In the genomic region with DNA sequence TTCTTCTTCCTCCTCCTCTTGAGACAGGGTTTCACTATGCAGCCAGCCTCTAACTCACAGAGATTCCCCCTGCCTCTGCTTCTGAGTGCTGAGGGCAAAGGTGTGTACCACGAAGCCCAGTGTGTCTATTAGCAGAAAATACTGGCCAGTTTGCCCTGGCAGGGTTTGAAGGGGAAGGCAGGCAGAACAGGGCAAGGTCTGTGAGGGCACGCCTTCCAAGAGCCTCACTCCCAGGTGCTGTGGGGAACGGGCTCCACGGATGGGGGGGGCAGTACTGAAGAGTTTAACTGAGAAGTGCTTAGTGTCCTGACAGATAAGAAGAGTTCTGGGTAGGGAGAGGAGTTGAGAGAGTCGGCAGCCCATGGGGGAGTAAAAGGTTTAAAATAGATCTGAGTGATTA, we compare ENCODE assay signal across 15 mouse cellular contexts. TPM values are rescaled to one million over a fixed set of nuclear protein-coding genes. Genes with fewer than 3 reads are reported as not detected.
DNase-seq lines count a peak whose midpoint lies in the region; ATAC-seq and TF ChIP-seq lines count a peak whose summit lies in the region.
"Had no signal": no experiment of that assay in that cellular context is flagged by ENCODE, and none has a peak within 500 bp of the region (broad histone marks: within the 10 kb centered on the region; RNA-seq: fewer than 3 reads in every experiment).

No protein-coding gene starts in this region.

- TF ChIP-seq POLR2A in kidney, adult 2 months (IDR thresholded peaks at IDR 0.05; ENCODE audit: low read depth, low read length), result no peak

- 23% methylated on average over 5 of the region's 5 CpGs for WGBS in kidney, adult 2 months
- 66% methylated on average over 5 of the region's 5 CpGs for WGBS in kidney, embryonic 14.5 days

- H3K4me1 ChIP-seq in kidney, adult 2 months (ENCODE audit: control insufficient read depth, insufficient read depth, low read length), result peaks cover 14% of the 10 kb centered on the region; the same call in 1 of the 2 replicates
- H3K4me1 ChIP-seq in kidney, embryonic 14.5 days (ENCODE audit: control insufficient read depth, insufficient read depth, low read length), result 0 out of 2 replicates have a peak, but pooled peaks cover 11% of the 10 kb centered on the region

- peak overlapping the region; percentile 33; the same call in 1 of the 2 replicates for H3K4me3 ChIP-seq in kidney, adult 2 months (ENCODE audit: insufficient read depth, low read depth, low read length)
- H3K4me3 ChIP-seq in kidney, embryonic 14.5 days (ENCODE audit: low read length), result no peak overlapping the region
- H3K4me3 ChIP-seq: forebrain, embryonic 12.5 days; hindbrain, embryonic 13.5 days had no signal

- H3K27ac ChIP-seq in kidney, adult 2 months (ENCODE audit: insufficient read depth, low read depth, low read length), result peak overlapping the region; percentile 92
- H3K27ac ChIP-seq in kidney, embryonic 14.5 days (ENCODE audit: low read depth, low read length), result no peak overlapping the region
- H3K27ac ChIP-seq: embryonic facial prominence, embryonic 15.5 days; forebrain, embryonic 12.5 days had no signal

- no peaks in the 10 kb centered on the region for H3K9me3 ChIP-seq in kidney, embryonic 14.5 days (ENCODE audit: control insufficient read depth, low read length)
- H3K9me3 ChIP-seq: embryonic facial prominence, embryonic 15.5 days; forebrain, embryonic 12.5 days; hindbrain, embryonic 13.5 days had no signal

- H3K9ac ChIP-seq in kidney, embryonic 14.5 days (ENCODE audit: low read depth, low read length), result no peak overlapping the region
- H3K9ac ChIP-seq: embryonic facial prominence, embryonic 15.5 days; forebrain, embryonic 12.5 days; hindbrain, embryonic 13.5 days had no signal

- no peaks in the 10 kb centered on the region for H3K36me3 ChIP-seq in kidney, adult 2 months (ENCODE audit: control insufficient read depth, insufficient read depth, low read length)
- H3K36me3 ChIP-seq in kidney, embryonic 14.5 days (ENCODE audit: control insufficient read depth, insufficient read depth, low read length), result no peaks in the 10 kb centered on the region
- H3K36me3 ChIP-seq: embryonic facial prominence, embryonic 15.5 days; forebrain, embryonic 12.5 days had no signal

- H3K4me2 ChIP-seq in kidney, embryonic 14.5 days (replicated peaks; ENCODE audit: low read depth, low read length), result no peak overlapping the region
- H3K4me2 ChIP-seq: embryonic facial prominence, embryonic 15.5 days; hindbrain, embryonic 13.5 days had no signal

- no peaks in the 10 kb centered on the region for H3K27me3 ChIP-seq in kidney, adult 2 months (replicated peaks; ENCODE audit: control insufficient read depth, insufficient read depth, low read length)
- no peaks in the 10 kb centered on the region for H3K27me3 ChIP-seq in kidney, embryonic 14.5 days (ENCODE audit: control insufficient read depth, insufficient read depth, low read length)
- H3K27me3 ChIP-seq: embryonic facial prominence, embryonic 15.5 days; forebrain, embryonic 12.5 days; hindbrain, embryonic 13.5 days had no signal

- no peak for ATAC-seq in kidney, embryonic 14.5 days (ENCODE audit: low FRiP score, low TSS enrichment)
- peak; percentile 50 for ATAC-seq in megakaryocyte progenitor cell, adult 5-6 weeks (replicated peaks; ENCODE audit: poor library complexity)

- no peak for TF ChIP-seq CTCF in kidney, adult 2 months (conservative IDR thresholded peaks at IDR 0.05; ENCODE audit: insufficient read depth, insufficient read length, low read depth, low read length)

- DNase-seq in kidney, adult 2 months, result peak; percentile 85
- DNase-seq in MEL-GATA-1-ER (ENCODE audit: extremely low read depth, low read depth), result peak; percentile 32
- peak; percentile 65 to 82 for DNase-seq in kidney, postnatal 25 days
- no peak for DNase-seq in retina, embryonic 14.5 days (ENCODE audit: low spot score)
- no peak for DNase-seq in spleen, adult 12 weeks (ENCODE audit: low spot score)
- no peak for DNase-seq in right cerebral cortex, postnatal 14 days
- DNase-seq: adrenal gland, postnatal 14 days; cerebellum, adult 8-10 months; lung, adult 18-20 months; lung, postnatal 4 days had no signal

RNA-seq across cellular contexts. Expression of a gene that starts 1.1 kb away (rescaled TPM):
- polyA plus RNA-seq in kidney, adult 2 months (2012; rRNA removed), result 79.6 and 102 TPM in 2 replicates
- 16.2 and 38.2 TPM in 2 replicates for polyA plus RNA-seq in kidney, embryonic 14.5 days (2014; fragmentation: Nextera tagmentation; extraction: Ambion mirVana)
- 29.2 and 29.4 TPM in 2 replicates for total RNA-seq in megakaryocyte progenitor cell, adult 5-6 weeks (2015)
- total RNA-seq in megakaryocyte progenitor cell, adult 5-6 weeks (2017), result 48.5 and 69.9 TPM in 2 replicates

Comparison
In these comparisons a context has a peak if more than half of its experiments do, and no peak if none do; other contexts are left out.
1. DNase-seq: peak in kidney, adult 2 months (single experiment), MEL-GATA-1-ER (single experiment) and kidney, postnatal 25 days (2 of 2); none in retina, embryonic 14.5 days (single experiment), spleen, adult 12 weeks (single experiment) and right cerebral cortex, postnatal 14 days (single experiment).